Mouse (Mus musculus) monocyte, adult 5-6 weeks (primary cell): Measurements from ENCODE around the gene Slit2. TPM values are rescaled to one million over a fixed set of nuclear protein-coding genes. Genes with fewer than 3 reads are reported as not detected.

ENCODE experiments used
- ATAC-seq: fragments of 153-309, 156-312 bp; replicated peaks from 2 replicates; pipeline ENCODE4 v1.8.0; 2017; ENCODE audit warnings: mild to moderate bottlenecking; ENCODE audit not compliant: low TSS enrichment, insufficient number of reproducible peaks, severe bottlenecking, poor library complexity, low FRiP score
- total RNA-seq: library from RNA; stranded (forward); fragments of 200-1000, 200-491, 200-594 nt; gene quantifications from 3 replicates; pipeline ENCODE4 v1.2.3, GENCODE M21; 2017

Gene Slit2
- total RNA-seq, 1 experiment from 2014 or later = not detected

- ATAC-seq = no peak
Measured at GRCm38 (mm10) chr5:48038033-48038432, 55.1 kb downstream of the Slit2 start.

GRCm38 (mm10) chr5:48048986-48049751, 66.2 kb downstream of the Slit2 start:
- ATAC-seq = no peak

GRCm38 (mm10) chr5:48050637-48051314, 67.8 kb downstream of the Slit2 start:
- no peak for ATAC-seq

GRCm38 (mm10) chr5:48058612-48059011, 75.7 kb downstream of the Slit2 start:
- ATAC-seq = no peak

GRCm38 (mm10) chr5:48060715-48061114, 77.8 kb downstream of the Slit2 start:
- no peak for ATAC-seq

GRCm38 (mm10) chr5:48078730-48079129, 95.8 kb downstream of the Slit2 start:
- ATAC-seq = no peak

- no peak for ATAC-seq
Measured at GRCm38 (mm10) chr5:48081223-48081881, 98.4 kb downstream of the Slit2 start.

GRCm38 (mm10) chr5:48113400-48113799, 130.5 kb downstream of the Slit2 start:
- no peak for ATAC-seq

- no peak for ATAC-seq
Measured at GRCm38 (mm10) chr5:48114969-48115537, 132.1 kb downstream of the Slit2 start.

- no peak for ATAC-seq
Measured at GRCm38 (mm10) chr5:48122651-48123050, 139.7 kb downstream of the Slit2 start.

GRCm38 (mm10) chr5:48125770-48126423, 143.0 kb downstream of the Slit2 start:
- ATAC-seq = no peak

GRCm38 (mm10) chr5:48129981-48130380, 147.0 kb downstream of the Slit2 start:
- no peak for ATAC-seq

- no peak for ATAC-seq
Measured at GRCm38 (mm10) chr5:48136571-48136970, 153.6 kb downstream of the Slit2 start.

GRCm38 (mm10) chr5:48138849-48139487, 156.0 kb downstream of the Slit2 start:
- ATAC-seq = no peak

GRCm38 (mm10) chr5:48139488-48139862, 156.5 kb downstream of the Slit2 start:
- no peak for ATAC-seq

- no peak for ATAC-seq
Measured at GRCm38 (mm10) chr5:48146082-48146481, 163.1 kb downstream of the Slit2 start.

GRCm38 (mm10) chr5:48160829-48161228, 177.9 kb downstream of the Slit2 start:
- ATAC-seq = no peak

GRCm38 (mm10) chr5:48181646-48182302, 198.8 kb downstream of the Slit2 start:
- ATAC-seq = no peak
